Mouse (Mus musculus): ENCODE measurements around the gene Utp4.

- TF ChIP-seq CTCF (IDR thresholded peaks at IDR 0.05; ENCODE audit: control insufficient read depth, insufficient read depth, low read length) (no peak), POLR2A (IDR thresholded peaks at IDR 0.05; ENCODE audit: borderline replicate concordance, control insufficient read depth, low read depth, low read length) (no peak)
Measured at GRCm38 (mm10) chr8:106951707-106952106, 58.3 kb downstream of the Utp4 start.

All from bone marrow, adult 2 months (tissue).